Mouse (Mus musculus) liver, postnatal 0 days (tissue): ENCODE results near the gene Dnase1l3.

Source experiments
- CTCF ChIP-seq: sonication (generic); IDR thresholded peaks from 2 replicates; pipeline ENCODE4 v1.5.1; 2016; ENCODE audit warnings: antibody characterized with exemption, low read depth
- EP300 ChIP-seq: IDR thresholded peaks from 2 replicates; pipeline ENCODE4 v1.6.1; 2016; ENCODE audit warnings: antibody characterized with exemption, low read depth, mild to moderate bottlenecking

DNA sequence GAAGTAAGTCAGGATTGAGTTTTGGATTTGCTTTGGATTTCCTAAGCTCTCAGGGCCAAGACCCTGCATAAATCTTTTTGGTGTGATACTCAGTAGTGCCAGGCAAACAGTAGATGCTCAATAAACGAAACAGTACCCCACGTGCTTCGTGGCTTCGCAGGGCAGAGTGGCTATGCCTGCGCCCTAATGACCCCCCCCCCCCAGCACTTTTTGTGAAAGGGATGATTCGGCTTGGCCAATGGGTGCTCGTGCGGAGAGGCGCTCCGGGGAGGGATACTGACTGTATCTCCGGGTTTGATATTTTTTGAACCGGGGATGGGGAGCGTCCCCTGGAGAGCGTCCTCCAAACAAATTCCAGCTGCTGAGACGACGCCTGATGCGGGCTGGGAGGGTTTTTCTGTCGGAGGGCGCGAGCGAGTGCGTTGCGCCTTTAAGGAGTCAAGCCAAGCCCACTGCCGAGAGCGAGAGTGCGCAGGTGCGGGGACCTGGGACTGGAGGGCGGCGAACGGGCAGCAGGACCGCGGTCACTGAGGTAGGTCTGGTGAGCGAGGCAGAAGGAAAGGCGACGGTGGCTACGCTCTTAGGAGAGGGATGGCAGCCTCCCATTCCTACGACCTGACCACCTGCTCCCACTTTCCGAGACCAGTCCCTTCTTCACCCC, 8.2 kb upstream of the Dnase1l3 start, which contains the start of gene Abhd6:
- TF ChIP-seq CTCF (no peak), EP300 (no peak)
